Mouse (Mus musculus): ENCODE measurements around the gene Usp31. TPM values are rescaled to one million over a fixed set of nuclear protein-coding genes. Genes with fewer than 3 reads are reported as not detected.

Usp31 gene
- 4.8 and 5.2 TPM in 2 replicates for polyA plus RNA-seq (2014; fragmentation: Nextera tagmentation; extraction: Ambion mirVana)

GRCm38 (mm10) chr7:121707073-121707667 lies at the start of gene Usp31:
Gene Usp31 (minus strand): TSS chr7:121707253.
- peak within 1 kb of the TSS; percentile 85 for H3K9ac ChIP-seq
- under 1% methylated on average over 32 of the region's 82 CpGs for whole genome bisulfite sequencing
- H3K36me3 ChIP-seq (replicated peaks; ENCODE audit: control insufficient read depth, insufficient read depth) = 0 out of 2 replicates have a peak, but pooled peaks cover 3% of the 10 kb centered on the region
- peak within 1 kb of the TSS; percentile 91 for H3K27ac ChIP-seq
- no peaks in the 10 kb centered on the region for H3K9me3 ChIP-seq (ENCODE audit: control insufficient read depth, low read length)
- H3K27me3 ChIP-seq (ENCODE audit: control insufficient read depth, insufficient read depth, low read length) = no peaks in the 10 kb centered on the region
- H3K4me1 ChIP-seq (replicated peaks; ENCODE audit: control insufficient read depth, insufficient read depth, low read length) = peaks cover 34% of the 10 kb centered on the region
- peak; percentile 99 for ATAC-seq (ENCODE audit: low FRiP score)
- peak within 1 kb of the TSS; percentile 95 for H3K4me2 ChIP-seq (replicated peaks)
- peak within 1 kb of the TSS; percentile 91 for H3K4me3 ChIP-seq (replicated peaks; ENCODE audit: low read length)
- DNase-seq (ENCODE audit: low spot score) = peak; percentile 97

- 75% methylated on average over 8 of the region's 8 CpGs for WGBS
- ATAC-seq (ENCODE audit: low FRiP score) = no peak
Observed at GRCm38 (mm10) chr7:121754748-121755147, 47.7 kb upstream of the Usp31 start.

GRCm38 (mm10) chr7:121750244-121750643 lies 43.2 kb upstream of the Usp31 start:
- Histone ChIP-seq H3K9me3 (ENCODE audit: control insufficient read depth, low read length) (no peaks in the 10 kb centered on the region), H3K4me3 (replicated peaks; ENCODE audit: low read length) (no peak overlapping the region), H3K9ac (no peak overlapping the region), H3K4me1 (replicated peaks; ENCODE audit: control insufficient read depth, insufficient read depth, low read length) (no peaks in the 10 kb centered on the region), H3K27ac (no peak overlapping the region), H3K36me3 (replicated peaks; ENCODE audit: control insufficient read depth, insufficient read depth) (no peaks in the 10 kb centered on the region), H3K4me2 (replicated peaks) (no peak overlapping the region), H3K27me3 (ENCODE audit: control insufficient read depth, insufficient read depth, low read length) (no peaks in the 10 kb centered on the region)
- no peak for DNase-seq (ENCODE audit: low spot score)
- 84% methylated on average over 5 of the region's 5 CpGs for WGBS
- ATAC-seq (ENCODE audit: low FRiP score) = no peak

More at GRCm38 (mm10) chr7:121754748-121755147, 47.7 kb upstream of the Usp31 start:
- Histone ChIP-seq H3K4me3 (replicated peaks; ENCODE audit: low read length) (no peak overlapping the region), H3K27me3 (ENCODE audit: control insufficient read depth, insufficient read depth, low read length) (no peaks in the 10 kb centered on the region), H3K27ac (no peak overlapping the region), H3K4me1 (replicated peaks; ENCODE audit: control insufficient read depth, insufficient read depth, low read length) (no peaks in the 10 kb centered on the region), H3K9me3 (ENCODE audit: control insufficient read depth, low read length) (no peaks in the 10 kb centered on the region), H3K9ac (no peak overlapping the region), H3K36me3 (replicated peaks; ENCODE audit: control insufficient read depth, insufficient read depth) (no peaks in the 10 kb centered on the region), H3K4me2 (replicated peaks) (no peak overlapping the region)
- no peak for DNase-seq (ENCODE audit: low spot score)

GRCm38 (mm10) chr7:121737511-121738415 lies 30.7 kb upstream of the Usp31 start:
- H3K9ac ChIP-seq = no peak overlapping the region
- 0 out of 2 replicates have a peak, but pooled peaks cover 6% of the 10 kb centered on the region for H3K4me1 ChIP-seq (replicated peaks; ENCODE audit: control insufficient read depth, insufficient read depth, low read length)
- ATAC-seq (ENCODE audit: low FRiP score) (no peak), DNase-seq (ENCODE audit: low spot score) (no peak)
- peaks cover 32% of the 10 kb centered on the region for H3K27me3 ChIP-seq (ENCODE audit: control insufficient read depth, insufficient read depth, low read length)
- no peak overlapping the region for H3K4me2 ChIP-seq (replicated peaks)
- 75% methylated on average over 29 of the region's 29 CpGs for whole genome bisulfite sequencing
- no peaks in the 10 kb centered on the region for H3K9me3 ChIP-seq (ENCODE audit: control insufficient read depth, low read length)
- H3K36me3 ChIP-seq (replicated peaks; ENCODE audit: control insufficient read depth, insufficient read depth) = no peaks in the 10 kb centered on the region
- H3K4me3 ChIP-seq (replicated peaks; ENCODE audit: low read length) = no peak overlapping the region
- H3K27ac ChIP-seq = no peak overlapping the region

GRCm38 (mm10) chr7:121734171-121734831 lies 27.2 kb upstream of the Usp31 start, which contains the start of gene Scnn1g:
Gene Scnn1g (plus strand): TSS chr7:121734479.
- DNase-seq (ENCODE audit: low spot score) = peak; percentile 83

GRCm38 (mm10) chr7:121730225-121730624 lies 23.2 kb upstream of the Usp31 start:
- no peaks in the 10 kb centered on the region for H3K9me3 ChIP-seq (ENCODE audit: control insufficient read depth, low read length)
- ATAC-seq (ENCODE audit: low FRiP score) = no peak

More at GRCm38 (mm10) chr7:121734171-121734831, 27.2 kb upstream of the Usp31 start, which contains the start of gene Scnn1g:
- H3K4me2 ChIP-seq (replicated peaks) = peak within 1 kb of the TSS; percentile 85
- WGBS = under 1% methylated on average over 38 of the region's 38 CpGs
- peak within 1 kb of the TSS; percentile 45 for H3K9ac ChIP-seq
- peaks cover 35% of the 10 kb centered on the region for H3K27me3 ChIP-seq (ENCODE audit: control insufficient read depth, insufficient read depth, low read length)
- H3K27ac ChIP-seq = no peak within 1 kb of the TSS
- peak within 1 kb of the TSS; percentile 36 for H3K4me3 ChIP-seq (replicated peaks; ENCODE audit: low read length)
- H3K4me1 ChIP-seq (replicated peaks; ENCODE audit: control insufficient read depth, insufficient read depth, low read length) = 0 out of 2 replicates have a peak, but pooled peaks cover 6% of the 10 kb centered on the region
- no peaks in the 10 kb centered on the region for H3K9me3 ChIP-seq (ENCODE audit: control insufficient read depth, low read length)
- no peaks in the 10 kb centered on the region for H3K36me3 ChIP-seq (replicated peaks; ENCODE audit: control insufficient read depth, insufficient read depth)
- ATAC-seq (ENCODE audit: low FRiP score) = peak; percentile 95

GRCm38 (mm10) chr7:121717031-121717430 lies 10.0 kb upstream of the Usp31 start:
- Histone ChIP-seq H3K36me3 (replicated peaks; ENCODE audit: control insufficient read depth, insufficient read depth) (no peaks in the 10 kb centered on the region), H3K9me3 (ENCODE audit: control insufficient read depth, low read length) (no peaks in the 10 kb centered on the region), H3K4me1 (replicated peaks; ENCODE audit: control insufficient read depth, insufficient read depth, low read length) (no peaks in the 10 kb centered on the region), H3K27me3 (ENCODE audit: control insufficient read depth, insufficient read depth, low read length) (no peaks in the 10 kb centered on the region), H3K27ac (no peak overlapping the region), H3K9ac (no peak overlapping the region), H3K4me3 (replicated peaks; ENCODE audit: low read length) (no peak overlapping the region), H3K4me2 (replicated peaks) (no peak overlapping the region)
- WGBS = 81% methylated on average over 7 of the region's 7 CpGs
- DNase-seq (ENCODE audit: low spot score) = no peak
- ATAC-seq (ENCODE audit: low FRiP score) = no peak

More at GRCm38 (mm10) chr7:121730225-121730624, 23.2 kb upstream of the Usp31 start:
- DNase-seq (ENCODE audit: low spot score) = no peak
- WGBS = 20% methylated on average over 5 of the region's 5 CpGs
- H3K27ac ChIP-seq = no peak overlapping the region
- H3K4me1 ChIP-seq (replicated peaks; ENCODE audit: control insufficient read depth, insufficient read depth, low read length) = 0 out of 2 replicates have a peak, but pooled peaks cover 6% of the 10 kb centered on the region
- no peak overlapping the region for H3K4me2 ChIP-seq (replicated peaks)
- H3K4me3 ChIP-seq (replicated peaks; ENCODE audit: low read length) = no peak overlapping the region
- H3K9ac ChIP-seq = no peak overlapping the region
- H3K36me3 ChIP-seq (replicated peaks; ENCODE audit: control insufficient read depth, insufficient read depth) = no peaks in the 10 kb centered on the region
- peaks cover 23% of the 10 kb centered on the region for H3K27me3 ChIP-seq (ENCODE audit: control insufficient read depth, insufficient read depth, low read length)

- 66% methylated on average over 2 of the region's 2 CpGs for WGBS
- Histone ChIP-seq H3K9me3 (ENCODE audit: control insufficient read depth, low read length) (no peaks in the 10 kb centered on the region), H3K27ac (no peak overlapping the region), H3K9ac (no peak overlapping the region), H3K4me3 (replicated peaks; ENCODE audit: low read length) (no peak overlapping the region), H3K27me3 (ENCODE audit: control insufficient read depth, insufficient read depth, low read length) (no peaks in the 10 kb centered on the region), H3K36me3 (replicated peaks; ENCODE audit: control insufficient read depth, insufficient read depth) (no peaks in the 10 kb centered on the region), H3K4me1 (replicated peaks; ENCODE audit: control insufficient read depth, insufficient read depth, low read length) (peaks cover 2% of the 10 kb centered on the region), H3K4me2 (replicated peaks) (no peak overlapping the region)
- no peak for ATAC-seq (ENCODE audit: low FRiP score)
- DNase-seq (ENCODE audit: low spot score) = no peak
Observed at GRCm38 (mm10) chr7:121711171-121711570, 4.1 kb upstream of the Usp31 start.
